Mouse (Mus musculus): Measurements from ENCODE around the gene Tmem42. TPM values are rescaled to one million over a fixed set of nuclear protein-coding genes. Genes with fewer than 3 reads are reported as not detected.

Tmem42 gene
- total RNA-seq (2023) = 3.6 and 10.7 TPM in 2 replicates

GRCm38 (mm10) chr9:123020995-123021631 lies at the start of gene Tmem42:
Gene Tmem42 (plus strand): TSS chr9:123021326.

GRCm38 (mm10) chr9:123034426-123034825 lies 13.3 kb downstream of the Tmem42 start, which contains the start of gene Tgm4:
Gene Tgm4 (plus strand): TSS chr9:123034726.

Other genes with a start within 250 kb of the Tmem42 start
- 4.4 and 8.0 TPM in 2 replicates for gene Tcaim, start 215.8 kb upstream of the Tmem42 start, total RNA-seq (2023)
- gene Gm35549, start 177.3 kb upstream of the Tmem42 start, total RNA-seq (2023) = not detected in 2 replicates
- gene Zfp445, start 155.3 kb upstream of the Tmem42 start, total RNA-seq (2023) = 84.3 and 121 TPM in 2 replicates
- gene Zkscan7, start 135.6 kb upstream of the Tmem42 start, total RNA-seq (2023) = 0.09 and 0.48 TPM in 2 replicates
- 0.54 and 0.57 TPM in 2 replicates for gene Zfp105, start 98.3 kb upstream of the Tmem42 start, total RNA-seq (2023)
- gene 1110059G10Rik, start 70.3 kb upstream of the Tmem42 start, total RNA-seq (2023) = 23.3 and 23.8 TPM in 2 replicates
- gene Kif15, start 70.3 kb upstream of the Tmem42 start, total RNA-seq (2023) = 63.1 and 81.7 TPM in 2 replicates
- gene Tgm4, start 13.4 kb downstream of the Tmem42 start, total RNA-seq (2023) = not detected in 2 replicates
- gene Zdhhc3, start 91.9 kb downstream of the Tmem42 start, total RNA-seq (2023) = 99.6 and 119 TPM in 2 replicates
- gene Exosc7, start 91.9 kb downstream of the Tmem42 start, total RNA-seq (2023) = 16.4 and 25.8 TPM in 2 replicates
- not detected in 2 replicates for gene Clec3b, start 129.6 kb downstream of the Tmem42 start, total RNA-seq (2023)
- gene Cdcp1, start 194.7 kb downstream of the Tmem42 start, total RNA-seq (2023) = 0.13 TPM in 1 of 2 replicates, not detected in the other
- 0.28 TPM in 1 of 2 replicates, not detected in the other for gene Tmem158, start 239.4 kb downstream of the Tmem42 start, total RNA-seq (2023)

Data from neutrophil, adult 65 days (primary cell).